Mouse (Mus musculus) neural tube, embryonic 15.5 days (tissue): Measurements from ENCODE around the gene Polg2. TPM values are rescaled to one million over a fixed set of nuclear protein-coding genes. Genes with fewer than 3 reads are reported as not detected.
A peak's percentile ranks its signal among the peaks of the same experiment; 100 is the strongest.
"Not testable (repeated sequence)": the region's sequence is repeated elsewhere in the genome, so short reads cannot be mapped to it uniquely, and the experiment has no call there.

ENCODE experiments used
- ATAC-seq: fragments of 200-750 bp; cut with Nextera tagmentation; 2 replicates; pipeline ENCODE4 v1.8.0; 2017; ENCODE audit warnings: mild to moderate bottlenecking, moderate TSS enrichment, moderate library complexity; ENCODE audit not compliant: low FRiP score
- H3K27ac ChIP-seq: fragments of 300-500 bp; sonication (generic); replicated peaks from 2 replicates; pipeline ENCODE4 v1.5.1; 2015; ENCODE audit warnings: mild to moderate bottlenecking, inconsistent platforms
- H3K27me3 ChIP-seq: fragments of 300-500 bp; sonication (generic); replicated peaks from 2 replicates; pipeline ENCODE4 v1.6.1; 2015; ENCODE audit warnings: inconsistent platforms
- H3K36me3 ChIP-seq: fragments of 300-500 bp; sonication (generic); 2 replicates; pipeline ENCODE4 v1.6.1; 2015; ENCODE audit warnings: inconsistent platforms
- H3K4me1 ChIP-seq: fragments of 300-500 bp; sonication (generic); 2 replicates; pipeline ENCODE4 v1.6.1; 2015; ENCODE audit warnings: inconsistent platforms
- H3K4me2 ChIP-seq: fragments of 300-500 bp; sonication (generic); 2 replicates; pipeline ENCODE4 v1.6.1; 2015; ENCODE audit warnings: inconsistent platforms, mild to moderate bottlenecking, moderate library complexity
- H3K4me3 ChIP-seq: fragments of 300-500 bp; sonication (generic); replicated peaks from 2 replicates; pipeline ENCODE4 v1.5.1; 2015; ENCODE audit warnings: mild to moderate bottlenecking, inconsistent platforms
- H3K9ac ChIP-seq: fragments of 300-500 bp; sonication (generic); replicated peaks from 2 replicates; pipeline ENCODE4 v1.6.1; 2015; ENCODE audit warnings: mild to moderate bottlenecking, inconsistent platforms
- H3K9me3 ChIP-seq: fragments of 300-500 bp; sonication (generic); replicated peaks from 2 replicates; pipeline ENCODE4 v1.6.1; 2016; ENCODE audit warnings: inconsistent platforms
- WGBS: fragments of 180-500 bp; shearing (Covaris S2); methylation state at CpG from one replicate; pipeline ENCODE4 v1.1.7; 2015; ENCODE audit warnings: mixed read lengths; 5-methylcytosine and 5-hydroxymethylcytosine counted together
- polyA plus RNA-seq: library from polyadenylated mRNA; unstranded; fragments of >200 nt; fragmentation: Nextera tagmentation; extraction: Ambion mirVana; gene quantifications from 2 replicates; pipeline ENCODE4 v1.2.1, GENCODE M21; 2015

Gene Polg2
- polyA plus RNA-seq, 1 experiment from 2014 or later = 9.1 TPM

- Histone ChIP-seq H3K4me3 (peak within 1 kb of the TSS; percentile 90), H3K27ac (peak within 1 kb of the TSS; percentile 100), H3K4me2 (peak within 1 kb of the TSS; percentile 63), H3K27me3 (no peaks in the 10 kb centered on the region), H3K4me1 (peaks cover 38% of the 10 kb centered on the region), H3K9me3 (no peaks in the 10 kb centered on the region), H3K36me3 (peaks cover 28% of the 10 kb centered on the region), H3K9ac (peak within 1 kb of the TSS; percentile 99)
- ATAC-seq = peak; percentile 94
- WGBS = under 1% methylated on average over 58 of the region's 58 CpGs
Measured at GRCm38 (mm10) chr11:106788775-106789459, 9.6 kb upstream of the Polg2 start, which contains the start of the genes Ddx5 and Cep95. Ddx5 (minus strand) TSS chr11:106789185. Cep95 (plus strand) TSS chr11:106789252.

- Histone ChIP-seq H3K4me1 (peaks cover 42% of the 10 kb centered on the region), H3K27ac (peak overlapping the region; percentile 100), H3K9ac (peak overlapping the region; percentile 99), H3K4me2 (peak overlapping the region; percentile 71), H3K27me3 (no peaks in the 10 kb centered on the region), H3K4me3 (peak overlapping the region; percentile 90), H3K36me3 (peaks cover 30% of the 10 kb centered on the region), H3K9me3 (no peaks in the 10 kb centered on the region)
- ATAC-seq = peak; percentile 83
- under 1% methylated on average over 64 of the region's 79 CpGs for WGBS
Measured at GRCm38 (mm10) chr11:106788026-106788774, 8.9 kb upstream of the Polg2 start.

DNA sequence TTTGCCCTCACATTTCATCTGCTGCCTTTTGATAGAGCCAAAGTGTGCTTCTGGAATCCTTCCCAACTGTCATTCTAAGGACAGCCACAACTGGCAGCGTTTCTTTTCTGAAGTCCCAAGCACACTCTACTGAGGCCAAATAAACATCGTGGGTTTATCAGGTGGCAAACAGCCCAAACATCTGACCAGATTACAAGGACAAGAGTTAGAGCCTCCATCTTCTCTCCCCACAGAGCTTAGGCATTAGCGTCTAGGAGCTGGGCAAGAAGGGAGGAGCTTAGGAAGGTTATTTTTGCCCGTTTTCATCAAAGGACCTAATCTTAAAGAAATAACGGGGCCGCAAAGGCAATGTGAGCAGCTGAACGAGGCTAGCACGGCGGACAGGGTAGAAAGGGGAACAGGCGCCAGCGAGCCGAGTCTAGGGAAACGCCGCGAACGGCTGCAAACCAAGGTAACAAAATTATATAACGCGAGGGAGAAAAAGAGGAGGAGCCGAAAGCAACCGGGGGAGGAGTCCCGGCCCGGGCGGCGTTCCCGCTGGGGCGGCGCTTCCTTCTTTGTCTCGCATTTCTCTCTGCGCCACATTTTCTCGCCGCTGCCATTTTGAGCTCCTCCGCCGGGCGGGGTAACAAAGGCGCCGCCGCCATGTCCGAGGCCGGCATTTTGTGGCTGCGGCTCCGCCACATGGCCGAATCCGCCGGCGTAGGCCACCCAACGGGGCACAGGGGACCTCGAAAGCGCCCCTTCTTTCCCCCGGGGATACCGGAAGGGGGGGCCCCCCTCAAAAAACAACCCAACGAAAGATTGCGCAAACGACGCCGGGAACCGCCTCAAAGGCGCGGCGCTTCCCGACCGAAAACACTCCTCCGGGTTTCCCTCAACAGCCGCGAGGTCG, 8.0 kb upstream of the Polg2 start:
- under 1% methylated on average over 65 of the region's 65 CpGs for WGBS
- H3K27ac ChIP-seq = peak overlapping the region; percentile 100
- peak overlapping the region; percentile 71 for H3K4me2 ChIP-seq
- no peaks in the 10 kb centered on the region for H3K27me3 ChIP-seq
- 0 out of 2 replicates have a peak, but pooled peaks have one; percentile 22 for ATAC-seq
- H3K4me3 ChIP-seq = peak overlapping the region; percentile 90
- no peaks in the 10 kb centered on the region for H3K9me3 ChIP-seq
- H3K36me3 ChIP-seq = peaks cover 39% of the 10 kb centered on the region
- H3K4me1 ChIP-seq = peaks cover 47% of the 10 kb centered on the region
- peak overlapping the region; percentile 99 for H3K9ac ChIP-seq

DNA sequence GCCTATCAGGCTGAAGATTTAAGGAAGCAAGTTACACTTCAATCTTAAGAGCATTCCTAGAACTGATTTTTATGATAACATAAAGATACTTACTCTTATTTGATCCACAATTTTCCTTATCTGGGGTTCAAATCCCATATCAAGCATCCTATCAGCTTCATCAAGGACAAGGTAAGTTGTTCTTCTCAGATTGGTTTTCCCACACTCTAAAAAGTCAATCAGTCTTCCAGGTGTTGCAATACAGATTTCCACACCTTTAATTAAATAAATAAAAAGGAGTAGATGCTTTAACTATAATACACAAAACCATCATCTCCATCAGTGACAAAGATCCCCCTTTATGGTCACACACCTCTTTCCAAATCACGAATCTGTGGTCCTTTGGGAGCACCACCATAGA, 5.7 kb upstream of the Polg2 start:
- H3K36me3 ChIP-seq = peaks cover 50% of the 10 kb centered on the region
- WGBS = 61% methylated on average over 1 of the region's 1 CpGs
- H3K27me3 ChIP-seq = no peaks in the 10 kb centered on the region
- peak overlapping the region; percentile 71 for H3K4me2 ChIP-seq
- no peak for ATAC-seq
- H3K27ac ChIP-seq = no peak overlapping the region
- no peaks in the 10 kb centered on the region for H3K9me3 ChIP-seq
- no peak overlapping the region for H3K4me3 ChIP-seq
- H3K4me1 ChIP-seq = peaks cover 40% of the 10 kb centered on the region
- no peak overlapping the region for H3K9ac ChIP-seq

GRCm38 (mm10) chr11:106784476-106784875, 5.1 kb upstream of the Polg2 start:
- 89% methylated on average over 2 of the region's 2 CpGs for WGBS
- H3K9me3 ChIP-seq = no peaks in the 10 kb centered on the region
- H3K27me3 ChIP-seq = no peaks in the 10 kb centered on the region
- H3K4me2 ChIP-seq = no peak overlapping the region
- no peak for ATAC-seq
- no peak overlapping the region for H3K9ac ChIP-seq
- no peak overlapping the region for H3K4me3 ChIP-seq
- peaks cover 44% of the 10 kb centered on the region for H3K4me1 ChIP-seq
- H3K27ac ChIP-seq = no peak overlapping the region
- H3K36me3 ChIP-seq = peaks cover 51% of the 10 kb centered on the region

GRCm38 (mm10) chr11:106782841-106783764, 3.8 kb upstream of the Polg2 start:
- Histone ChIP-seq H3K9ac (no peak overlapping the region), H3K9me3 (no peaks in the 10 kb centered on the region), H3K36me3 (peaks cover 51% of the 10 kb centered on the region), H3K4me2 (no peak overlapping the region), H3K27ac (no peak overlapping the region), H3K27me3 (no peaks in the 10 kb centered on the region), H3K4me1 (peaks cover 45% of the 10 kb centered on the region), H3K4me3 (no peak overlapping the region)
- 84% methylated on average over 9 of the region's 9 CpGs for WGBS
- ATAC-seq = no peak

- not testable (repeated sequence) for H3K9me3 ChIP-seq, H3K27ac ChIP-seq, H3K27me3 ChIP-seq, H3K9ac ChIP-seq, H3K4me2 ChIP-seq, ATAC-seq, H3K4me3 ChIP-seq
- Histone ChIP-seq H3K36me3 (peaks cover 51% of the 10 kb centered on the region), H3K4me1 (peaks cover 52% of the 10 kb centered on the region)
- 84% methylated on average over 7 of the region's 7 CpGs for WGBS
Measured at GRCm38 (mm10) chr11:106782271-106782670, 2.9 kb upstream of the Polg2 start.

DNA sequence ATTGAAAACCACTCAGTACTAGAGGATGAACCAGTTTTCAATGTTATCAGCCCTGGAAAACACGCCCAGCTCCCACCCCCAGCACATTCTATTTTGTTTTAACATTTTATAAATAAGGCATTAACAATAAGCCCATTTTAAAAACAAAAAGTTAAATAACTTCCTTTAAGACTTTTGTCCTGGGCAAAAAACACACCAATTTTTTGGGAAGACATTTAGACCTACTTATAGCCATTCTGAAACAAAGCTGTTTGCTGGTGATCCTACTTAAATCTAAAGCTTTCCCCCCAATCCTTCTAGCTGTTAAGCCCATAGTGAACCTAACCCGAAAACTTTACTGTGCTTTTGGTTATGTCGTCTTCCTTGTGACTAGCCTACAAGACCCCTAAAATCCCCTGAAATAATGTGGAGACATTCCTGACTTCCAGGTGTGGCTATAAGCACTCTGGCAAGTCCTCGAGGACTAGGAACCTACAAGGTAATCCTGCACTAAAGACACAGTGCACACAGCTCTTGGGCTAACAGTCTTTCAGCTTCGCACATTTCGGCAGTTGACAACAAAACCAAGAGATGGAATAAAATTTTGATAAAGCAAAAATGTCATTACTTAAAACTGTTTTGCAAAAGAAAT, 1.4 kb upstream of the Polg2 start:
- Histone ChIP-seq H3K27ac (no peak overlapping the region), H3K36me3 (peaks cover 48% of the 10 kb centered on the region), H3K9ac (no peak overlapping the region), H3K4me1 (peaks cover 42% of the 10 kb centered on the region), H3K4me2 (no peak overlapping the region), H3K4me3 (no peak overlapping the region), H3K9me3 (no peaks in the 10 kb centered on the region), H3K27me3 (no peaks in the 10 kb centered on the region)
- WGBS = 79% methylated on average over 6 of the region's 6 CpGs
- ATAC-seq = no peak

DNA sequence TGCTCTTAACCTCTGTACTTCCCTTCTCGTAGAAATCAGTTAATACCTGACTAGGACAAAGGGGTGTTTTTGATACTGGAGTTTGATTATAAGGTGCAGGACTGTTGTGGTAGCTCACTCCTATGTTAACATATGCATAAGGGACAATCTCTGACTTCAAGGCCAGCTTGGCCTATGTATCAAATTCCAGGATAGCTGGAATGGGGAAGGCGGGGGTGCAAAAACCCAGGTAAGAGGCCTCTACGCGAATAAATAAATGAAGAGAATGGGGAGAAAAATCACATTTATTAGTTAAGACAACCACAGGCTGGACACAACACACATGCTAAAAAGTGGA, 720 bp upstream of the Polg2 start:
- Histone ChIP-seq H3K9ac (no peak overlapping the region), H3K4me2 (peak overlapping the region; percentile 73; the same call in 1 of the 2 replicates), H3K4me3 (0 out of 2 replicates have a peak overlapping the region, but pooled peaks have one; percentile 60), H3K27ac (peak overlapping the region; percentile 93; the same call in 1 of the 2 replicates), H3K9me3 (no peaks in the 10 kb centered on the region), H3K4me1 (peaks cover 36% of the 10 kb centered on the region), H3K36me3 (peaks cover 48% of the 10 kb centered on the region), H3K27me3 (no peaks in the 10 kb centered on the region)
- ATAC-seq = peak; percentile 16; the same call in 1 of the 2 replicates
- 70% methylated on average over 4 of the region's 4 CpGs for WGBS

DNA sequence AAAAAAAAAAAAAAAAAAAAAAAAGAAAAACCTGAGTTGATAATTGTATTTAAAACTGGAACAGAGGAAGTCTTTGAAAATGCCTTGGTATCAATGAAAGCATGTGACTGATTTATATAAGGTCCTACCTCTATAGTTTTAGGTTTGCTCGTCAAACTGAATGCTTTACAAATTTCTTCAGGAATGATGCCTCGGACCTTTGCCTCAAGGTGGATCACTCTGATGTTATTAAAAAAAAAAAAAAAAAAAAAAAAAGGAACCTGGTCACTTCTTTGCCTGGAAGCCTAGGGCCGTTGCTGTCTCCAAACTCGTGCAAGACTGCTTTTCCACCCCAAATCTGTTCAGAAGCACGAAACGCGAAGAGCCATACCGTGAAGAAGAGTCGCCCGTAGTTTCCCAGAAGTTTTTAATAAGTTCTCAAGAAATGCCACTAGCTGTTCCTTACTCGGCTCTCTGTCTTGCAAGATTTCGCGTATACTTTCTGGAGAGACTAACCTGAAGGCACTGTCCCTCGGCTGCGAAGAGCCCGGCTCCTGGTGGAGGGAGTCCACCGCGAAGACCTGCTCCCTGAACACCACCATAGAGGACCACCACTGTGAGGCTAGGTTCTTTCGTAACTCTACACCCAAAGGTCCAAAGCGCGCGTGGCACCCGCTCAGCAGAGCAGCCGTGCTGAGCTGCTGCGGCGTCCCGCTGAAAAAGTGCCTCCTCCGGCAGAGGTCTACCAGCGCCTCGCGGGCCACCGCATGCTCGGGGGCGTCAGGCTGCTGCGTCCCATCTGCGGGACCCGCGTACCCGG, 549 bp downstream of the Polg2 start:
- Histone ChIP-seq H3K27ac (peak overlapping the region; percentile 93), H3K4me1 (peaks cover 29% of the 10 kb centered on the region), H3K4me2 (peak overlapping the region; percentile 73), H3K9me3 (no peaks in the 10 kb centered on the region), H3K4me3 (peak overlapping the region; percentile 60), H3K27me3 (no peaks in the 10 kb centered on the region), H3K36me3 (peaks cover 48% of the 10 kb centered on the region), H3K9ac (peak overlapping the region; percentile 78)
- WGBS = 2% methylated on average over 39 of the region's 39 CpGs
- ATAC-seq = peak; percentile 80
